Mouse (Mus musculus) heart, embryonic 12.5 days (tissue): Measurements from ENCODE around the gene Ecm2. TPM values are rescaled to one million over a fixed set of nuclear protein-coding genes. Genes with fewer than 3 reads are reported as not detected.

Experiments
- ATAC-seq: fragments of 200-750 bp; cut with Nextera tagmentation; 2 replicates; pipeline ENCODE4 v1.8.0; 2017; ENCODE audit warnings: moderate TSS enrichment, moderate library complexity; ENCODE audit not compliant: insufficient number of reproducible peaks, low FRiP score
- H3K27ac ChIP-seq: fragments of 300-500 bp; sonication (generic); 2 replicates; pipeline ENCODE4 v1.5.1; 2016; ENCODE audit warnings: mild to moderate bottlenecking, moderate library complexity; ENCODE audit not compliant: poor library complexity, severe bottlenecking
- H3K27me3 ChIP-seq: fragments of 300-500 bp; sonication (generic); replicated peaks from 2 replicates; pipeline ENCODE4 v1.6.1; 2016; ENCODE audit warnings: mild to moderate bottlenecking, moderate library complexity
- H3K36me3 ChIP-seq: fragments of 300-500 bp; sonication (generic); 2 replicates; pipeline ENCODE4 v1.6.1; 2016; ENCODE audit warnings: mild to moderate bottlenecking, moderate library complexity
- H3K4me1 ChIP-seq: fragments of 300-500 bp; sonication (generic); replicated peaks from 2 replicates; pipeline ENCODE4 v1.6.1; 2016; ENCODE audit warnings: mild to moderate bottlenecking
- H3K4me2 ChIP-seq: fragments of 300-500 bp; sonication (generic); 2 replicates; pipeline ENCODE4 v1.6.1; 2016; ENCODE audit warnings: mild to moderate bottlenecking, moderate library complexity
- H3K4me3 ChIP-seq: fragments of 300-500 bp; sonication (generic); 2 replicates; pipeline ENCODE4 v1.5.1; 2016; ENCODE audit warnings: mild to moderate bottlenecking
- H3K9ac ChIP-seq: fragments of 300-500 bp; sonication (generic); 2 replicates; pipeline ENCODE4 v1.6.1; 2016; ENCODE audit warnings: mild to moderate bottlenecking, moderate library complexity
- H3K9me3 ChIP-seq: fragments of 300-500 bp; sonication (generic); replicated peaks from 2 replicates; pipeline ENCODE4 v1.6.1; 2016; ENCODE audit warnings: mild to moderate bottlenecking, moderate library complexity
- WGBS: fragments of 180-500 bp; shearing (Covaris S2); methylation state at CpG from one replicate; pipeline ENCODE4 v1.1.7; 2016; 5-methylcytosine and 5-hydroxymethylcytosine counted together
- polyA plus RNA-seq: library from polyadenylated mRNA; unstranded; fragments of >200 nt; fragmentation: Nextera tagmentation; extraction: Ambion mirVana; gene quantifications from 2 replicates; pipeline ENCODE4 v1.2.1, GENCODE M21; 2016

The Ecm2 gene
- 2.0 and 2.4 TPM in 2 replicates for polyA plus RNA-seq

GRCm38 (mm10) chr13:49504510-49504909 lies at the start of gene Ecm2:
Ecm2 (plus strand) TSS chr13:49504810.
- ATAC-seq, result no peak
- no peak within 1 kb of the TSS for H3K27ac ChIP-seq
- no peaks in the 10 kb centered on the region for H3K36me3 ChIP-seq
- H3K27me3 ChIP-seq, result no peaks in the 10 kb centered on the region
- WGBS, result 63% methylated on average over 4 of the region's 4 CpGs
- 0 out of 2 replicates have a peak, but pooled peaks cover 4% of the 10 kb centered on the region for H3K4me1 ChIP-seq
- H3K4me2 ChIP-seq, result no peak within 1 kb of the TSS
- 0 out of 2 replicates have a peak, but pooled peaks cover 2% of the 10 kb centered on the region for H3K9me3 ChIP-seq
- H3K4me3 ChIP-seq, result no peak within 1 kb of the TSS
- no peak within 1 kb of the TSS for H3K9ac ChIP-seq

GRCm38 (mm10) chr13:49460276-49460675 lies 44.3 kb upstream of the Ecm2 start:
- Histone ChIP-seq H3K4me1 (no peaks in the 10 kb centered on the region), H3K9me3 (no peaks in the 10 kb centered on the region), H3K4me2 (no peak overlapping the region), H3K36me3 (peaks cover 70% of the 10 kb centered on the region), H3K4me3 (no peak overlapping the region), H3K27ac (no peak overlapping the region), H3K27me3 (no peaks in the 10 kb centered on the region), H3K9ac (no peak overlapping the region)
- ATAC-seq, result no peak
- WGBS, result 74% methylated on average over 4 of the region's 4 CpGs

GRCm38 (mm10) chr13:49460692-49461414 lies 43.8 kb upstream of the Ecm2 start:
- H3K36me3 ChIP-seq, result peaks cover 72% of the 10 kb centered on the region
- H3K27ac ChIP-seq, result no peak overlapping the region

GRCm38 (mm10) chr13:49461458-49462132 lies 43.0 kb upstream of the Ecm2 start:
- Histone ChIP-seq H3K4me1 (no peaks in the 10 kb centered on the region), H3K4me2 (no peak overlapping the region), H3K27ac (no peak overlapping the region), H3K9me3 (no peaks in the 10 kb centered on the region), H3K36me3 (peaks cover 70% of the 10 kb centered on the region), H3K27me3 (no peaks in the 10 kb centered on the region), H3K4me3 (no peak overlapping the region), H3K9ac (no peak overlapping the region)
- 84% methylated on average over 15 of the region's 15 CpGs for WGBS
- no peak for ATAC-seq

More at GRCm38 (mm10) chr13:49460692-49461414, 43.8 kb upstream of the Ecm2 start:
- ATAC-seq, result no peak
- H3K9ac ChIP-seq, result no peak overlapping the region
- H3K4me2 ChIP-seq, result no peak overlapping the region
- H3K27me3 ChIP-seq, result no peaks in the 10 kb centered on the region
- H3K4me1 ChIP-seq, result no peaks in the 10 kb centered on the region
- 80% methylated on average over 5 of the region's 5 CpGs for WGBS
- no peaks in the 10 kb centered on the region for H3K9me3 ChIP-seq
- H3K4me3 ChIP-seq, result no peak overlapping the region

- Histone ChIP-seq H3K27ac (no peak overlapping the region), H3K4me2 (no peak overlapping the region), H3K27me3 (no peaks in the 10 kb centered on the region), H3K36me3 (peaks cover 65% of the 10 kb centered on the region), H3K9ac (no peak overlapping the region), H3K4me1 (no peaks in the 10 kb centered on the region), H3K4me3 (no peak overlapping the region), H3K9me3 (no peaks in the 10 kb centered on the region)
- WGBS, result 90% methylated on average over 2 of the region's 2 CpGs
- ATAC-seq, result no peak
Measured at GRCm38 (mm10) chr13:49462921-49463320, 41.7 kb upstream of the Ecm2 start.

- H3K9me3 ChIP-seq, result no peaks in the 10 kb centered on the region
- no peak overlapping the region for H3K4me3 ChIP-seq
- ATAC-seq, result no peak
- H3K9ac ChIP-seq, result no peak overlapping the region
- no peak overlapping the region for H3K4me2 ChIP-seq
- H3K27ac ChIP-seq, result no peak overlapping the region
- 89% methylated on average over 4 of the region's 4 CpGs for WGBS
- peaks cover 45% of the 10 kb centered on the region for H3K36me3 ChIP-seq
- no peaks in the 10 kb centered on the region for H3K27me3 ChIP-seq
- no peaks in the 10 kb centered on the region for H3K4me1 ChIP-seq
Measured at GRCm38 (mm10) chr13:49465875-49466274, 38.7 kb upstream of the Ecm2 start.

GRCm38 (mm10) chr13:49466393-49467075 lies 38.1 kb upstream of the Ecm2 start:
- H3K4me2 ChIP-seq, result no peak overlapping the region
- no peaks in the 10 kb centered on the region for H3K4me1 ChIP-seq
- no peak overlapping the region for H3K27ac ChIP-seq
- H3K4me3 ChIP-seq, result no peak overlapping the region
- peaks cover 38% of the 10 kb centered on the region for H3K36me3 ChIP-seq
- WGBS, result 79% methylated on average over 11 of the region's 11 CpGs
- ATAC-seq, result 0 out of 2 replicates have a peak, but pooled peaks have one; percentile 36
- H3K9ac ChIP-seq, result no peak overlapping the region
- H3K9me3 ChIP-seq, result no peaks in the 10 kb centered on the region
- H3K27me3 ChIP-seq, result no peaks in the 10 kb centered on the region

- no peak overlapping the region for H3K27ac ChIP-seq
Measured at GRCm38 (mm10) chr13:49467585-49467984, 37.0 kb upstream of the Ecm2 start.

GRCm38 (mm10) chr13:49469002-49469401 lies 35.6 kb upstream of the Ecm2 start:
- Histone ChIP-seq H3K4me3 (no peak overlapping the region), H3K4me1 (no peaks in the 10 kb centered on the region), H3K9me3 (no peaks in the 10 kb centered on the region), H3K27me3 (no peaks in the 10 kb centered on the region), H3K4me2 (no peak overlapping the region), H3K36me3 (peaks cover 18% of the 10 kb centered on the region), H3K27ac (no peak overlapping the region), H3K9ac (no peak overlapping the region)
- WGBS, result 86% methylated on average over 5 of the region's 5 CpGs
- ATAC-seq, result no peak

More at GRCm38 (mm10) chr13:49467585-49467984, 37.0 kb upstream of the Ecm2 start:
- 77% methylated on average over 2 of the region's 2 CpGs for WGBS
- no peak overlapping the region for H3K4me3 ChIP-seq
- no peak overlapping the region for H3K4me2 ChIP-seq
- H3K4me1 ChIP-seq, result no peaks in the 10 kb centered on the region
- H3K9ac ChIP-seq, result no peak overlapping the region
- no peak for ATAC-seq
- no peaks in the 10 kb centered on the region for H3K27me3 ChIP-seq
- no peaks in the 10 kb centered on the region for H3K9me3 ChIP-seq
- peaks cover 28% of the 10 kb centered on the region for H3K36me3 ChIP-seq

- WGBS, result 78% methylated on average over 4 of the region's 4 CpGs
- H3K36me3 ChIP-seq, result peaks cover 5% of the 10 kb centered on the region
- no peak overlapping the region for H3K27ac ChIP-seq
- no peaks in the 10 kb centered on the region for H3K4me1 ChIP-seq
- no peak for ATAC-seq
- H3K4me2 ChIP-seq, result no peak overlapping the region
- no peaks in the 10 kb centered on the region for H3K9me3 ChIP-seq
- no peak overlapping the region for H3K9ac ChIP-seq
- H3K27me3 ChIP-seq, result no peaks in the 10 kb centered on the region
- no peak overlapping the region for H3K4me3 ChIP-seq
Measured at GRCm38 (mm10) chr13:49470319-49470718, 34.3 kb upstream of the Ecm2 start.

GRCm38 (mm10) chr13:49470806-49471205 lies 33.8 kb upstream of the Ecm2 start:
- no peak overlapping the region for H3K9ac ChIP-seq
- no peaks in the 10 kb centered on the region for H3K4me1 ChIP-seq
- no peaks in the 10 kb centered on the region for H3K27me3 ChIP-seq
- no peak overlapping the region for H3K4me3 ChIP-seq
- H3K9me3 ChIP-seq, result no peaks in the 10 kb centered on the region
- no peak for ATAC-seq
- H3K36me3 ChIP-seq, result 0 out of 2 replicates have a peak, but pooled peaks cover under 1% of the 10 kb centered on the region
- H3K4me2 ChIP-seq, result no peak overlapping the region
- WGBS, result 72% methylated on average over 4 of the region's 4 CpGs
- no peak overlapping the region for H3K27ac ChIP-seq
